Mouse (Mus musculus): ENCODE data around the gene Tmed10.

GRCm38 (mm10) chr12:85292288-85292687, 82.4 kb downstream of the Tmed10 start:
- TF ChIP-seq POLR2A (IDR thresholded peaks at IDR 0.05; ENCODE audit: extremely low read depth, insufficient read depth, low read length) (no peak), CTCF (IDR thresholded peaks at IDR 0.05; ENCODE audit: extremely low read depth, insufficient read depth, low read length) (no peak)

Data from cortical plate, adult 2 months (tissue).